ENCODE assay signal across 8 mouse cellular contexts in genomic region chr17:34291609-34292008, GRCm38 (mm10). TPM values are rescaled to one million over a fixed set of nuclear protein-coding genes. Genes with fewer than 3 reads are reported as not detected.
DNase-seq lines count a peak whose midpoint lies in the region; ATAC-seq lines count a peak whose summit lies in the region.

No protein-coding gene starts in this region.

- intact Hi-C loops in heart, postnatal 14 days (cut with DNase I), result no loop called here

- no peaks in the 10 kb centered on the region for H3K27me3 ChIP-seq in forebrain, embryonic 14.5 days (replicated peaks; ENCODE audit: control insufficient read depth, insufficient read depth, low read length)
- peaks cover 9% of the 10 kb centered on the region; the same call in 1 of the 2 replicates for H3K27me3 ChIP-seq in liver, embryonic 12.5 days (replicated peaks)
- no peaks in the 10 kb centered on the region for H3K27me3 ChIP-seq in stomach, embryonic 14.5 days (ENCODE audit: control insufficient read depth, insufficient read depth, low read length)

- DNase-seq in CD4-positive helper T cell, adult 2 months (ENCODE audit: low read depth, low spot score), result peak; percentile 86
- DNase-seq in brain, embryonic 18.5 days (ENCODE audit: low read depth, low spot score), result peak; percentile 71
- peak; percentile 95 for DNase-seq in forebrain, embryonic 14.5 days (ENCODE audit: low spot score)
- DNase-seq in heart, postnatal 14 days, result peak; percentile 73 to 85
- DNase-seq in kidney, postnatal 25 days, result peak; percentile 73 to 82
- peak; percentile 80 for DNase-seq in neural tube, embryonic 10.5 days (ENCODE audit: extremely low spot score, low spot score)

- H3K27ac ChIP-seq in forebrain, embryonic 14.5 days (ENCODE audit: low read depth, low read length), result no peak overlapping the region
- H3K27ac ChIP-seq in liver, embryonic 12.5 days, result no peak overlapping the region
- H3K27ac ChIP-seq in stomach, embryonic 14.5 days (ENCODE audit: low read length), result no peak overlapping the region

- no peaks in the 10 kb centered on the region for H3K36me3 ChIP-seq in forebrain, embryonic 14.5 days (ENCODE audit: control insufficient read depth, insufficient read depth, low read length)
- no peaks in the 10 kb centered on the region for H3K36me3 ChIP-seq in liver, embryonic 12.5 days
- no peaks in the 10 kb centered on the region for H3K36me3 ChIP-seq in stomach, embryonic 14.5 days (ENCODE audit: control insufficient read depth, insufficient read depth, low read length)

- no peaks in the 10 kb centered on the region for H3K9me3 ChIP-seq in forebrain, embryonic 14.5 days (replicated peaks; ENCODE audit: control insufficient read depth, low read length)
- H3K9me3 ChIP-seq in liver, embryonic 12.5 days (replicated peaks), result no peaks in the 10 kb centered on the region
- H3K9me3 ChIP-seq in stomach, embryonic 14.5 days (ENCODE audit: control insufficient read depth, low read depth, low read length), result no peaks in the 10 kb centered on the region

- ATAC-seq in forebrain, embryonic 14.5 days, result peak; percentile 93
- 0 out of 2 replicates have a peak, but pooled peaks have one; percentile 35 for ATAC-seq in liver, embryonic 12.5 days
- ATAC-seq in stomach, embryonic 14.5 days (ENCODE audit: insufficient number of reproducible peaks, insufficient read depth, low FRiP score, low read depth), result peak; percentile 78; the same call in 1 of the 2 replicates

- H3K9ac ChIP-seq in forebrain, embryonic 14.5 days (ENCODE audit: low read length), result no peak overlapping the region
- no peak overlapping the region for H3K9ac ChIP-seq in liver, embryonic 12.5 days
- no peak overlapping the region for H3K9ac ChIP-seq in stomach, embryonic 14.5 days (replicated peaks; ENCODE audit: low read depth, low read length)

- H3K4me3 ChIP-seq in forebrain, embryonic 14.5 days (ENCODE audit: low read depth, low read length), result no peak overlapping the region
- no peak overlapping the region for H3K4me3 ChIP-seq in liver, embryonic 12.5 days
- no peak overlapping the region for H3K4me3 ChIP-seq in stomach, embryonic 14.5 days (ENCODE audit: low read depth, low read length)

- no peaks in the 10 kb centered on the region for H3K4me1 ChIP-seq in forebrain, embryonic 14.5 days (ENCODE audit: control insufficient read depth, insufficient read depth, low read length)
- no peaks in the 10 kb centered on the region for H3K4me1 ChIP-seq in liver, embryonic 12.5 days
- no peaks in the 10 kb centered on the region; the same call in 1 of the 2 replicates for H3K4me1 ChIP-seq in stomach, embryonic 14.5 days (ENCODE audit: control insufficient read depth, insufficient read depth, low read length)

- H3K4me2 ChIP-seq in forebrain, embryonic 14.5 days (ENCODE audit: low read length), result no peak overlapping the region
- no peak overlapping the region for H3K4me2 ChIP-seq in liver, embryonic 12.5 days
- no peak overlapping the region for H3K4me2 ChIP-seq in stomach, embryonic 14.5 days (replicated peaks; ENCODE audit: low read depth, low read length)

- WGBS in forebrain, embryonic 14.5 days, result 13% methylated on average over 8 of the region's 8 CpGs
- 17% methylated on average over 8 of the region's 8 CpGs for WGBS in liver, embryonic 12.5 days (ENCODE audit: insufficient replicate concordance)
- 14% methylated on average over 8 of the region's 8 CpGs for WGBS in stomach, embryonic 14.5 days

RNA-seq across cellular contexts. Expression of gene H2-Aa, which starts 4.0 kb away (rescaled TPM):
- polyA plus RNA-seq in forebrain, embryonic 14.5 days (2014; fragmentation: Nextera tagmentation; extraction: Ambion mirVana), result 0.25 and 0.27 TPM in 2 replicates
- 10 to 100 TPM in 1 of 2 experiments, 1 to 10 TPM in 1; 7.0 to 13.1 TPM for total RNA-seq in heart, postnatal 14 days (2021)
- 0.11 TPM in 1 of 2 replicates, not detected in the other for polyA plus RNA-seq in liver, embryonic 12.5 days (2016; fragmentation: Nextera tagmentation; extraction: Ambion mirVana)
- polyA plus RNA-seq in stomach, embryonic 14.5 days (2014; fragmentation: Nextera tagmentation; extraction: Ambion mirVana), result 3.0 and 4.4 TPM in 2 replicates

RNA-seq across cellular contexts. Expression of gene H2-Eb1, which starts 14.1 kb away (rescaled TPM):
- 0.85 and 1.4 TPM in 2 replicates for polyA plus RNA-seq in forebrain, embryonic 14.5 days (2014; fragmentation: Nextera tagmentation; extraction: Ambion mirVana)
- total RNA-seq in heart, postnatal 14 days (2021), result 10 to 100 TPM in 1 of 2 experiments, 1 to 10 TPM in 1; 5.8 to 11.8 TPM
- 0.15 and 0.37 TPM in 2 replicates for polyA plus RNA-seq in liver, embryonic 12.5 days (2016; fragmentation: Nextera tagmentation; extraction: Ambion mirVana)
- polyA plus RNA-seq in stomach, embryonic 14.5 days (2014; fragmentation: Nextera tagmentation; extraction: Ambion mirVana), result 2.8 and 2.9 TPM in 2 replicates

RNA-seq across cellular contexts. Expression of gene H2-Eb2, which starts 33.9 kb away (rescaled TPM):
- polyA plus RNA-seq in forebrain, embryonic 14.5 days (2014; fragmentation: Nextera tagmentation; extraction: Ambion mirVana), result not detected in 2 replicates
- under 1 TPM in 1 of 2 experiments, not detected in 1; 0.10 TPM for total RNA-seq in heart, postnatal 14 days (2021)
- polyA plus RNA-seq in liver, embryonic 12.5 days (2016; fragmentation: Nextera tagmentation; extraction: Ambion mirVana), result not detected in 2 replicates
- polyA plus RNA-seq in stomach, embryonic 14.5 days (2014; fragmentation: Nextera tagmentation; extraction: Ambion mirVana), result not detected in 2 replicates

RNA-seq across cellular contexts. Expression of gene H2-Ab1, which starts 34.1 kb away (rescaled TPM):
- polyA plus RNA-seq in forebrain, embryonic 14.5 days (2014; fragmentation: Nextera tagmentation; extraction: Ambion mirVana), result 1.4 and 2.1 TPM in 2 replicates
- total RNA-seq in heart, postnatal 14 days (2021), result 10 to 100 TPM in 1 of 2 experiments, 1 to 10 TPM in 1; 6.6 to 12.7 TPM
- polyA plus RNA-seq in liver, embryonic 12.5 days (2016; fragmentation: Nextera tagmentation; extraction: Ambion mirVana), result 2.9 and 3.1 TPM in 2 replicates
- 9.4 and 12.6 TPM in 2 replicates for polyA plus RNA-seq in stomach, embryonic 14.5 days (2014; fragmentation: Nextera tagmentation; extraction: Ambion mirVana)

RNA-seq across cellular contexts. Expression of gene H2-Ob, which starts 52.9 kb away (rescaled TPM):
- polyA plus RNA-seq in forebrain, embryonic 14.5 days (2014; fragmentation: Nextera tagmentation; extraction: Ambion mirVana), result 0.18 TPM in 1 of 2 replicates, not detected in the other
- under 1 TPM; 0.88 TPM for total RNA-seq in heart, postnatal 14 days (2021)
- 0.05 and 0.19 TPM in 2 replicates for polyA plus RNA-seq in liver, embryonic 12.5 days (2016; fragmentation: Nextera tagmentation; extraction: Ambion mirVana)
- polyA plus RNA-seq in stomach, embryonic 14.5 days (2014; fragmentation: Nextera tagmentation; extraction: Ambion mirVana), result 0.54 TPM in 1 of 2 replicates, not detected in the other

Comparison
In these comparisons a context has a peak if more than half of its experiments do, and no peak if none do; other contexts are left out.
1. ATAC-seq: peak in every context shown above with its lines; median percentile 93 in forebrain, embryonic 14.5 days; 78 in stomach, embryonic 14.5 days; 35 in liver, embryonic 12.5 days.